Mouse (Mus musculus) 3134 (cell line): Measurements from ENCODE around the gene Fscn3.
A peak's percentile ranks its signal among the peaks of the same experiment; 100 is the strongest.

Experiments used
- DNase-seq: peaks from one replicate; pipeline ENCODE4 v3.0.0-alpha.2; 2011; ENCODE audit warnings: low spot score; ENCODE audit not compliant: insufficient read length; ENCODE audit errors: extremely low read depth

Fscn3 gene

GRCm38 (mm10) chr6:28427096-28427839 is at the start of gene Fscn3:
Gene Fscn3 (plus strand): TSS chr6:28427789.
- DNase-seq, result no peak

DNA sequence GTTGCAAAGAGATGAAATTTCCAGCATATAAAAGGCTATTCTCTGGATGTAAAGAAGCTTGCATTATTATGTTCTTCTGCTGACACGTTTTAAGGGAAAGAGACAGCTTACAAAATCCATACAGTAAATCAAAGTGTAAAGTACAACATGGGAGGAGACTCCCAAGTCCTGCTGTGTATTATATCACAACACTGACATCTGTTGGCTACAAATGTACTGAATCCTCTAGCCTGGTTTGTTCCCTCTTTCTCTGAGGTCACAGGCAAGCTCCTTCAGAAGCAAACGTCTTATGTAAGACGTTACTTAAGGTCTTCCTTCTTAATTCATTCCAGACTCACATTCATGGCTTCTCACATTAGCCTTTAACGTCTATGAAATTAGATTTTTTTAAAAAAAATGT is 45.6 kb upstream of the Fscn3 start:
- no peak for DNase-seq

GRCm38 (mm10) chr6:28385169-28385568 is 42.4 kb upstream of the Fscn3 start:
- no peak for DNase-seq

GRCm38 (mm10) chr6:28389038-28389437 is 38.6 kb upstream of the Fscn3 start:
- DNase-seq, result no peak

- no peak for DNase-seq
These were observed 31.3 kb upstream of the Fscn3 start for GRCm38 (mm10) chr6:28396051-28396852.

GRCm38 (mm10) chr6:28396853-28397457 is 30.6 kb upstream of the Fscn3 start:
- DNase-seq, result no peak

GRCm38 (mm10) chr6:28397681-28398203 is 29.8 kb upstream of the Fscn3 start, which contains the start of gene Zfp800:
Gene Zfp800 (minus strand): TSS chr6:28398005.
- no peak for DNase-seq

DNA sequence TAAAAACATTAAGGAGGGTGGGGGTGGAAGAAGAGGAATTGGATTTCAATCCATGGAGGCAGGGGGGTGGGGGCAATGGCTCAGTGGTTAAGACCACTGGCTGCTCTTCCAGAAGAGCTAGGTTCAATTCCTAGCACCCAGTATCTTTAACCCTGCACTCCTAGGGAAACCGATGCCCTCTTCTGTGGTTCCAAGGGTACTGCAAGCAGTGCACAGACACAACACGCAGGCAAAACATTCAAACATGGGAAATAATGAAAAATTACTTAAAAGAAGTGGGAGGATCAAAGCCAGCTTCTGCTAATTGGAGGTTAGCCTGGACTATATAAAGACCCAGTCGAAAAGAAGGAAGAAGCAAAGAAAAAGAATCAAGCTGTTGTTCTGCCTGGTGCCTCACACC is 28.9 kb upstream of the Fscn3 start:
- no peak for DNase-seq

- no peak for DNase-seq
These were observed 27.8 kb upstream of the Fscn3 start for GRCm38 (mm10) chr6:28399791-28400190.

DNA sequence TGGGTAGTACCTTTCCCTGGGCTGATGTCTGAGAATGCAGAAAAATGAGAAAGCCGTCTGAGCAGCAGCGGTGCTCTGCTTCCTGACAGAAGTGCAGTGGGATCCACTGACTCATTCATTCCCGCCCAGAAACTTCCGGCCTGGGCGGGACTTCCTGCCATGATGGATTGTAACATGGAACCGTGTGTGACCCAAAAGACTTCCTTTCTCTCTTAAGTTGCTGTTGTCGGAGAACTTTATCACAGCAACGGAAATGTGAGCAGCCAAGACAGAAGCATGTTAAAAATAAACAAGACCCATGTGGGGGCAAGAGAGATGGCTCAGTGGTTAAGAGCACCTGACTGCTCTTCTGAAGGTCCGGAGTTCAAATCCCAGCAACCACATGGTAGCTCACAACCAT is 17.5 kb upstream of the Fscn3 start:
- no peak for DNase-seq

DNA sequence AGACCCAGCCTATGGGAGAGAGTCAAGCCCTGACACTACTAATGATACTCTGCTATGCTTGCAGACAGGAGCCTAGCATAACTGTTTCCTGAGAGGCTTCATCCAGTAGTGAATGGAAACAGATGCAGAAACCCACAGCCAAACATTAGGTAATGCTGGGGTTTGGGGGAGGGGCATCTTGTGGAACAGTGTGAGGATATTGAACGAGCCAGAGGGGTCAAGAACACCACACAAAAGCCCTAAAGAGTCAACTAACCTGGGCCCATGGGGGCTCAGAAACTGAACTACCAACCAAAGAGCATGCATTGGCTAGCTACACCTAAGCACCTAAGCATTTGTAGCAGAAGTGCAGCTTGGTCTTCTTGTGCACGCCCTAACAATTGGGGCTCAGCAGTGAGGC is 16.4 kb upstream of the Fscn3 start:
- no peak for DNase-seq

DNA sequence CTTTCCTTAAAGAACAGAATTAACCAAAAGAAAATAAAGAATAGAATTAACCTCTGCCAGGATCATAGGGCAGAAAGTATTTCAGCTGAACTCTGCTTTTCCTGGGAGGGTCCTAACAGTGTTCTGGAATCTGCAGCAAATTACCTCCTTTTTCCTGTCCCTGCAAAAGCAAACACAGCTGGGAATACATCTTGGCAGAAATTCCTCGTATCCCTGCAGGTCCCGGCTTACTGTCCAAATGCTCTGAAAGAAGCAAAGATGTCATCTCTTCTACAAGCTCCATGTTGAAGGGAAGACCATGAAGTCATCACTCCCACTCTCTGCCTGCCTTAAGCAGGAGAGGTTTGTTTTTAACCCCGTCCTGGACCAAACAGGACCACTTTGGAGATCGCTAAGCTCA is 10.6 kb upstream of the Fscn3 start:
- no peak for DNase-seq

DNA sequence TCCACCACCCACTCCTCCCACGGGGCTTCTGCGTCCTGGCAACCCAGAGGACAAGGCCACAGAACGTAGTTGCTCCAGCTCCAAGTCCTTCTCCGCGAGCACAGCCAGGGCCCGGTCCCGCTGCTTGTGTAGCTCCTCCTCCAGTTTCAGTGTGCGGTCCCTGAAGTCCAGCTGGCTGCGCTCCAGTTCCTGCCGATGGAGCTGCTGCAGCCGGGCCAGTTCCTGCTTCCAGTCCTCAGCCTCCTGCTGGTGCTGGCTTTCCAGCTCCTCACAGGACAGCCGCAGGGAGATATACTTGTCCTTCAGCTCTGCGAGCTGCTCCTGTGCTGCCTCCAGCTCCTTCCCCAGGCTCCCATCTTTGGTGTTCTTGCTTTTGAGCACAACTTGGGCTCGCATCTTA is 9.1 kb upstream of the Fscn3 start:
- no peak for DNase-seq

GRCm38 (mm10) chr6:28419673-28420072 is 7.9 kb upstream of the Fscn3 start:
- no peak for DNase-seq

DNA sequence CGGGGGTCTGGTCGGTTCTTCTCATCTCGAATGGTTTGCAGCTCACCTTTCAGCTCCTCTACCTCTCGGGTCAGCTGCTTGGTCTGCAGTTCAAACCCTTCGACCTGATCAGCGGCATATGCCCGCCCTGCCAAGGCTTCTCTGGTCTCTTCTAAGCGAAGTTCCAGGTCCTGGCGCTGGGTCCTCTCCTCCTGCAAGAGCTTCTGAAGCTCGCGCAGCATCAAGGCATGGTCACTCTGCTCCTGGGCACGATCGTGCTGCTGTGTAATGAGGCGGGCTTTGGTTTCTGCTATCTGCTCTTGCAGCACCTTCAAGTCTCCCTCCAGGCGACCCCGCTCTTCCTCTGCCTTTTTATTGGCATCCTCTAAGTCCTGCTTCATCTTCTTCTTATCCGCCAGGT is 7.2 kb upstream of the Fscn3 start:
- no peak for DNase-seq

DNA sequence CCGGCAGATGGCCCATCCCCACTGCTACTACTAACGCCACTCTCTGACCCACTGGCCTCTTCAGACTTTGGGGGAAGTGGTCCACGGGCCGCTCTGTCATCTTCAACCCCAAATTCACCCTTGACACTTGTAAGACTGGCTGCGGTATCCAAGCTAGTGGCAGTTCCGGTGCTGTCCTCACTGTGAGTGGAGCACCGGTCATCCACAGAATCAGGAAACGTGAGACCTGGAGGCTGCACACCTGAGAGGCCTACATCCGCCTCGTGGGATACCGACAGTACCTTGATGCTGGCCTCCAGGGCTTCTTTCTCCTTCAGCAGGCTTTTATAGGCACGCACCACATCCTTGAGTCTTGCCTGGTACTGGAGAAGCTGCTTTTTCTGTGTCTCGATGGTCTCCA is 6.7 kb upstream of the Fscn3 start:
- DNase-seq, result no peak

GRCm38 (mm10) chr6:28421469-28422000 is 6.1 kb upstream of the Fscn3 start:
- DNase-seq, result peak; percentile 99

GRCm38 (mm10) chr6:28422651-28423290 is 4.8 kb upstream of the Fscn3 start:
- DNase-seq, result no peak

DNA sequence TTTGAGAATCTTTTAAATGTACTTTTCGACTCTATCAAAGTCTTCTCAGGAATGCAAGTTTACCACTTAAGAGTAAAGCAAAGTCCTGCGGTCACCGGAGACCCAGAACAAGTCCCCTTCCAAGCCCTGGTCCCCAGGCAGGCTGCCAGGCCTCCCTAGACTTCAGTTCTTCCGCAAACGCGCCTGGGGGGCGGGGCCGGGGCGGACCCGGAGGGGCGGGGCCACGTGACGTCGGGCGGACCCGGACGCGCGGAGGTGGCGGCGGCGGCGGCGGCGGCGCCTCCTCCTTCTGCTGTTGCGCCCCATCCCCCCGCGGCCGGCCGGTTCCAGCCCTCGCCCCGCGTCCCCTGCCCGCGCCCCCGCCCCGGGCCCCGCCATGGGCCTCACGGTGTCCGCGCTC is 4.3 kb upstream of the Fscn3 start, which contains the start of gene Arf5:
Gene Arf5, plus strand, starts transcription at position 248 of the 400 bp plus-strand sequence.
- peak; percentile 74 for DNase-seq
